Mouse (Mus musculus): ENCODE measurements at regions not wholly inside any gene's neighbourhood (a gene's known extent, or its start where the extent isn't known, plus 50 kb on each side); places are given as distances from the start of the nearest gene placed in this dataset.

DNA sequence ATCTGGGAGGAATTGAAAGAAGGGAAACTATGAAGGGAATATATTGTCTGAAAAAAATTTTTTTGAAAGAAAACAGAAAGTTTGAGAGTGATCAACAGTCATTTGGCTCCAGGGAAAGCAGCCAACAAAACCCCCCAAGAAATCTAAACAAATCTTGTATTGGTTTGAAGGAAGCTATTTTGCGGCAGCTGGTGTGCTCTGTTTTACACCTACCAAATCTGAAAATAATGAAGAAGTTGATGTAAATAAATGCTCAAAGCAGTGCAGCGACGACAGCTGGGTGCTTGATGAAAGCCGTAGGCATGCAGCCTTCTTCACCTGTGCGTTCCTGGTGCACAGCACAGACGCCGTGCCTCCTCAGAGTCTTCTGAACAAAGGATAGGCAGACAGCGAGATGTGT lies 488.2 kb downstream of the Tmem132b start:
- no peak overlapping the region for H3K4me3 ChIP-seq (ENCODE audit: low read depth, low read length)
- H3K4me2 ChIP-seq (ENCODE audit: low read depth, low read length): no peak overlapping the region
- ATAC-seq (ENCODE audit: insufficient read depth, low read depth) (no peak), DNase-seq (ENCODE audit: low spot score) (no peak)
- no peak for TF ChIP-seq CTCF (IDR thresholded peaks at IDR 0.05; ENCODE audit: low read depth)
- TF ChIP-seq EP300 (IDR thresholded peaks at IDR 0.05; ENCODE audit: low read depth): no peak
- H3K27ac ChIP-seq (ENCODE audit: low read depth): no peak overlapping the region
- no peaks in the 10 kb centered on the region for H3K27me3 ChIP-seq (ENCODE audit: control insufficient read depth, insufficient read depth, low read length)
- H3K36me3 ChIP-seq (replicated peaks; ENCODE audit: control insufficient read depth, insufficient read depth, low read length): no peaks in the 10 kb centered on the region
- H3K4me1 ChIP-seq (ENCODE audit: control insufficient read depth, insufficient read depth): no peaks in the 10 kb centered on the region
- 0 out of 2 replicates have a peak, but pooled peaks cover 3% of the 10 kb centered on the region for H3K9me3 ChIP-seq (replicated peaks; ENCODE audit: control insufficient read depth, low read length)
- 84% methylated on average over 8 of the region's 8 CpGs for WGBS
- H3K9ac ChIP-seq (replicated peaks; ENCODE audit: low read depth, low read length): no peak overlapping the region

DNA sequence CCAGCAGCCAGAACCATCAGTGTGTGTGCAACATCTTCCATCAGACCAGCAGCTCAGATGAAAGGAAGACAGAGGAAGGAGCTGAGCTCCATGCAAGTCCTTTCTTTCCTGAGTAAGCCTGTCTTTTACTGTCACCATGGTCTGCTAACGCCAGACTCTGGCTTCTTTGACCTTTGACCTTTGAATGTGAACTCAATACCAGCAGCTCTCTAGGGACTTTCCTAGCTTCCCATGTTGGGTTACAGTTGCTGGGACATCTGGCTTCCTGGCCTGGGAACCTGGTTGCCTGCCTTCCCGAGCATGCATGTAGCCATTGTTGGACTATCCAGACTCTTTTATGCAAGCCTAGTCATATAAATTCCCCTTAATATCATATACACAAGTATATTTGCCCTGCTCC lies 492.3 kb downstream of the Tmem132b start:
- Histone ChIP-seq H3K27me3 (ENCODE audit: control insufficient read depth, insufficient read depth, low read length) (no peaks in the 10 kb centered on the region), H3K4me2 (ENCODE audit: low read depth, low read length) (no peak overlapping the region), H3K4me1 (ENCODE audit: control insufficient read depth, insufficient read depth) (no peaks in the 10 kb centered on the region), H3K36me3 (replicated peaks; ENCODE audit: control insufficient read depth, insufficient read depth, low read length) (no peaks in the 10 kb centered on the region), H3K4me3 (ENCODE audit: low read depth, low read length) (no peak overlapping the region), H3K27ac (ENCODE audit: low read depth) (no peak overlapping the region), H3K9ac (replicated peaks; ENCODE audit: low read depth, low read length) (no peak overlapping the region), H3K9me3 (replicated peaks; ENCODE audit: control insufficient read depth, low read length) (0 out of 2 replicates have a peak, but pooled peaks cover 3% of the 10 kb centered on the region)
- ATAC-seq (ENCODE audit: insufficient read depth, low read depth) (no peak), DNase-seq (ENCODE audit: low spot score) (no peak)
- TF ChIP-seq CTCF (IDR thresholded peaks at IDR 0.05; ENCODE audit: low read depth) (no peak), EP300 (IDR thresholded peaks at IDR 0.05; ENCODE audit: low read depth) (no peak)
- WGBS: 39% methylated on average over 2 of the region's 2 CpGs

DNA sequence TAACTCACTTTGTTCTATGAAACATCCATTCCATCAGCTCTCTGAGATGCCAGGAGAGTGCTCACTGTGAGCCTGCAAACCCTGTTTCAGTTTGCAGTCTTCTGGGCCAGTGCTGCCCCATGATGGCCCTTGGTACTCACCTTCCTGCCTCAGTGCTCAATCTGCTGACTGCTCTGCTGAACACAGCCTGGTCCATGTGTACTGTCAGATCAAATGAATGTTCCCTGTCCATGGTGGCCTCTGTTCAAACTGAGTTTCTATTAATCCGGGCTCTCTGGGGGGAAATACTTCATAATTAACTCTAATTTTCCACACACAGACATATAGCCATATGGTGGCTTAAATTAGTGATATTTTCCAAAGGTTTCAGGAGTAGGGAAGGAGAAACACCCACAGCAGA lies 503.3 kb downstream of the Tmem132b start:
- Histone ChIP-seq H3K9me3 (replicated peaks; ENCODE audit: control insufficient read depth, low read length) (0 out of 2 replicates have a peak, but pooled peaks cover 8% of the 10 kb centered on the region), H3K36me3 (replicated peaks; ENCODE audit: control insufficient read depth, insufficient read depth, low read length) (no peaks in the 10 kb centered on the region), H3K9ac (replicated peaks; ENCODE audit: low read depth, low read length) (no peak overlapping the region), H3K4me2 (ENCODE audit: low read depth, low read length) (no peak overlapping the region), H3K4me3 (ENCODE audit: low read depth, low read length) (no peak overlapping the region), H3K4me1 (ENCODE audit: control insufficient read depth, insufficient read depth) (no peaks in the 10 kb centered on the region), H3K27ac (ENCODE audit: low read depth) (no peak overlapping the region), H3K27me3 (ENCODE audit: control insufficient read depth, insufficient read depth, low read length) (no peaks in the 10 kb centered on the region)
- WGBS: 70% methylated on average over 1 of the region's 1 CpGs
- no peak for TF ChIP-seq EP300 (IDR thresholded peaks at IDR 0.05; ENCODE audit: low read depth)
- no peak for TF ChIP-seq CTCF (IDR thresholded peaks at IDR 0.05; ENCODE audit: low read depth)
- DNase-seq (ENCODE audit: low spot score): no peak
- no peak for ATAC-seq (ENCODE audit: insufficient read depth, low read depth)

DNA sequence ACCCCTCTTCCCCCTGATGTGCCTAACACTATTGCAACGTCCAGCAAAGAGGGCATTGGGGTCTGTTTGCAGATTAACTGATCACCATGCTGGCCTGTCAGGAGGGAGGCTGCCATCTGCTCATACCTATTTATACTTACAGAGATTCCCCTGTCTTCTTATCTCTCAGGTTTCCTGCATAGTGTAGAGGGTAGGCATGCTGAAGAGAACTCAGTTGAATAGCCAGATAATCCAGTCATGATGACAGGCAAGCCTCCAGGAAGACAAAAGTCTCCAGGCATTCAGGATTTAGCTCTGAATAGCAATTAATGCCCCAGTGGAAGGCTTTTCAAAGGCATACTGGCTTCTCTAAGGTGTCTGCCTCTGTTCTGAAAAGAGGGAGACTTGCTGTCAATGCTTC lies 505.1 kb downstream of the Tmem132b start:
- Histone ChIP-seq H3K9me3 (replicated peaks; ENCODE audit: control insufficient read depth, low read length) (0 out of 2 replicates have a peak, but pooled peaks cover 8% of the 10 kb centered on the region), H3K4me1 (ENCODE audit: control insufficient read depth, insufficient read depth) (no peaks in the 10 kb centered on the region), H3K4me2 (ENCODE audit: low read depth, low read length) (no peak overlapping the region), H3K27ac (ENCODE audit: low read depth) (no peak overlapping the region), H3K36me3 (replicated peaks; ENCODE audit: control insufficient read depth, insufficient read depth, low read length) (no peaks in the 10 kb centered on the region), H3K27me3 (ENCODE audit: control insufficient read depth, insufficient read depth, low read length) (no peaks in the 10 kb centered on the region), H3K4me3 (ENCODE audit: low read depth, low read length) (no peak overlapping the region), H3K9ac (replicated peaks; ENCODE audit: low read depth, low read length) (no peak overlapping the region)
- no peak for TF ChIP-seq EP300 (IDR thresholded peaks at IDR 0.05; ENCODE audit: low read depth)
- TF ChIP-seq CTCF (IDR thresholded peaks at IDR 0.05; ENCODE audit: low read depth): no peak
- 12% methylated on average over 1 of the region's 1 CpGs for WGBS
- ATAC-seq (ENCODE audit: insufficient read depth, low read depth) (no peak), DNase-seq (ENCODE audit: low spot score) (no peak)

DNA sequence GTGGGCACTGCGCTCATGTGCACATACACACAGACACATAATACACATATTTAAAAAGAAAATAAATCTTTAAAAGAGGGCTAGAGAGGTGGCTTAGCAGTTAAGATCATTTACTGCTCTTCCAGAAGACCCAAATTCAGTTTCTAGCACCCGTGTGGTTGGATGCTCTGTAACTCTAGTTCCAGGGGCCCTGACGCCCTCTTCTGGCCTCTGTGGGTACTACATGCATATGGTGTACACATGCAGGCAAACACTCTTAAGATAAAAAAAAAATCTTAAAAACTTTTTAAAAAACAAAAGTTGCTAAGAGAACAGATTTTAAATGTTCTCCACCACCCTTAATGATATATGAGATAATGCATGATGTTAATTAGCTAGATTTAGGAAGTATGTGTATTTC lies 514.2 kb downstream of the Tmem132b start:
- no peak for DNase-seq (ENCODE audit: low spot score)
- Histone ChIP-seq H3K4me3 (ENCODE audit: low read depth, low read length) (no peak overlapping the region), H3K9me3 (replicated peaks; ENCODE audit: control insufficient read depth, low read length) (peaks cover 2% of the 10 kb centered on the region), H3K4me1 (ENCODE audit: control insufficient read depth, insufficient read depth) (no peaks in the 10 kb centered on the region), H3K27ac (ENCODE audit: low read depth) (no peak overlapping the region), H3K4me2 (ENCODE audit: low read depth, low read length) (no peak overlapping the region), H3K27me3 (ENCODE audit: control insufficient read depth, insufficient read depth, low read length) (no peaks in the 10 kb centered on the region), H3K9ac (replicated peaks; ENCODE audit: low read depth, low read length) (no peak overlapping the region), H3K36me3 (replicated peaks; ENCODE audit: control insufficient read depth, insufficient read depth, low read length) (no peaks in the 10 kb centered on the region)
- 63% methylated on average over 3 of the region's 3 CpGs for WGBS
- no peak for ATAC-seq (ENCODE audit: insufficient read depth, low read depth)
- TF ChIP-seq EP300 (IDR thresholded peaks at IDR 0.05; ENCODE audit: low read depth): no peak
- no peak for TF ChIP-seq CTCF (IDR thresholded peaks at IDR 0.05; ENCODE audit: low read depth)

DNA sequence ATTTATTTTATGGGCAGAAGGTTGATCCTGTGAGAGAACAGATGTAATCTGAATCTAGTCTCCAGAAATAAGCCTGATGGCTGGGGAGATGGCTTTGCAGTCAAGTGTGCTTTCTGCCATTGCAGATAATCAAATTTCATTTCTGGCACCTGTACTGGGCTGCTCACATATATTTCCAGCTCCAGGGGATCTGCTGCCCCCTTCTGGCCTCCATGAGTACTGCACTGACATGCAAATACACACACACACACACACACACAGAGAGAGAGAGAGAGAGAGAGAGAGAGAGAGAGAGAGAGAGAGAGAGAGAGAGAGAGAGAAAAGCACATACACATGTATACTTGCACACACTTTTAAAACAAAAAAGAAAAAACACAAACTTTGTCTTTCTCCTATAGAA lies 532.1 kb downstream of the Tmem132b start:
- Histone ChIP-seq H3K36me3 (replicated peaks; ENCODE audit: control insufficient read depth, insufficient read depth, low read length) (no peaks in the 10 kb centered on the region), H3K9me3 (replicated peaks; ENCODE audit: control insufficient read depth, low read length) (peaks cover 14% of the 10 kb centered on the region; the same call in 1 of the 2 replicates), H3K4me3 (ENCODE audit: low read depth, low read length) (no peak overlapping the region), H3K4me1 (ENCODE audit: control insufficient read depth, insufficient read depth) (no peaks in the 10 kb centered on the region), H3K27ac (ENCODE audit: low read depth) (no peak overlapping the region), H3K4me2 (ENCODE audit: low read depth, low read length) (no peak overlapping the region), H3K27me3 (ENCODE audit: control insufficient read depth, insufficient read depth, low read length) (no peaks in the 10 kb centered on the region), H3K9ac (replicated peaks; ENCODE audit: low read depth, low read length) (no peak overlapping the region)
- TF ChIP-seq CTCF (IDR thresholded peaks at IDR 0.05; ENCODE audit: low read depth): no peak
- TF ChIP-seq EP300 (IDR thresholded peaks at IDR 0.05; ENCODE audit: low read depth): no peak
- no peak for DNase-seq (ENCODE audit: low spot score)
- no peak for ATAC-seq (ENCODE audit: insufficient read depth, low read depth)
